Mouse (Mus musculus) left cerebral cortex, postnatal 14 days (tissue): ENCODE data around the gene Spryd3. TPM values are rescaled to one million over a fixed set of nuclear protein-coding genes. Genes with fewer than 3 reads are reported as not detected.

Source experiments
- DNase-seq, 2 experiments: peaks; one replicate each; pipeline ENCODE4 v3.0.0; 2021 to 2022; ENCODE audit warnings: low spot score in 2 of 2, mixed read lengths in 1 of 2
- intact Hi-C: fragments of 180-260 bp; cut with DNase I; formaldehyde crosslinking; loops from one replicate; pipeline ENCODE4 v1.15.1; 2025
- total RNA-seq, 2 experiments: library from RNA; stranded (reverse); gene quantifications; 2 replicates each; pipeline ENCODE4 v1.2.3; 2021

Spryd3 gene
- total RNA-seq, 2 experiments from 2014 or later: 143 to 152 TPM

DNA sequence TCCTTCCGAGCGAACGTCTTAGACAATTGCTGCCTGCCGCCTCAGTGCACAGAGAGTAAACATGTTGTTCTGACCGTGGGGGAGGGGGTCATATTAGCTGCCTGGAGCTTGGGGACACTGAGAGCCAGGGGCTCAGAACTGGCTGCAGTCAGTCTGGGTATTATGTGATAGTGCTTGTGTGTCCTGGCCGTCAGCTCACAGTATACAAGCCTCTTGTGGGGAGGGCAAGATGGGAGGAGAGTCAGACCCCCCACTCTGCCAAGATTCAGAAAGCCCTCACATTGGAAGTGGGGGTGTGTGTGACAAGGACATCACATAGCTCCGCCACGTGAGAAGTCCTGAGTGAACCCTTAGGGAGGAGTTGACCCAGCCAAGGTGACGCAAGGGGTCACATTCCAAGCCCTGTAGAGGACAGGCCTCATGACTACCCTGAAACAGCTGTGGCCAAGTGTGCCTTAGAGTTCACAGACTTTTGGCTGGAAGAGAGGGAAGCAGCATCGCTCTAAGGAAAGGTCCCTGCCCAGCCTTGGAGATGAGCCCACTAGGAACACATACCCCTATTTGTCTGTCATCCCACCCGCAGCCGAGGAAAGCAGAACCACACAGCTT, 32.0 kb downstream of the Spryd3 start:
- no peak for DNase-seq

GRCm38 (mm10) chr15:102103371-102103946, 32.6 kb downstream of the Spryd3 start:
- intact Hi-C loops: no loop called here
- no peak for DNase-seq

More for the DNA sequence above, 32.0 kb downstream of the Spryd3 start:
- intact Hi-C loops: no loop called here

- intact Hi-C loops: no loop called here
These were observed 33.4 kb downstream of the Spryd3 start for GRCm38 (mm10) chr15:102102548-102103121.

DNA sequence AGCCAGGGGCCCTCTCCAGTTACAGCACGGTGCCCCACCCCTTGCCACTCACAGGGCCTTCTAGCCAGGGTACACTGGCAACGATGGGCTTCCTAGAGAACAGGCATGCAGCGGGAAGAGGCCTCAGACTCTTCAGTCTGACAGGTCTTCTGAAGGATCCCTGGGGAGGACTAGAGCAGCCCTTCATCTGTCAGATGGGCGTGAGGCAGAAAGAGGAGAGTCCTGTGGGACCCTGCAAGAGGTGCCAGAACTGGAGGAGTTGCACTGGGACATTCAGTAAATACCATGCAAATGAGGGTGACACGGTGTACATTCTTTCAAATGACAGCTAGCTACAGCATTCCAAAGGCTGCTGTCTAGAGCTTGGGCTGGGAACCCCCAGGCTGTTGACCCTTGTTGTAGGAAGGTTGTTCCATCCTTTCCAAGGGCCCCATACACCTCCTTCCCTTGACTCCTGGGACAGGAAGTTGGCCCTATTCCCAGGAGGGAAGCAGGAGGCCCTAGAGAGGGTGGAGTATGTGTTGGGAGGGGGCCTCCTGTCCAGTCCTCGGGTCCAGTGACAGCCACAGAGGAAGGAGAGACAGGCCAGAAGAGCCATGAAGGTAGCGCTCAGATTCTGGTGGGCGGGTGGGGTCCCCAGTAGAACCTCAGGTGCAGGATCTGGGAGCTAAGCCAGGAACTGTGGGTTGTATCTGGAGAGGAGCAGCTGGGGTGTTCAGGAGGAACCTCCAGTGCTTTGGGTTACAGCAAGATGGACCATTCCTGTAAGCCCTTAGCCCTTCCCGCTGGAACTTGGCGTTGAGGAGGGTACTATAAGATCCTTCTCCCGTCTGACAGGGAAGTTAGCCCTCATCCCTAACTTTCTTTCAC, 34.1 kb downstream of the Spryd3 start:
- intact Hi-C loops: no loop called here
- DNase-seq: no peak

More at GRCm38 (mm10) chr15:102102548-102103121, 33.4 kb downstream of the Spryd3 start:
- no peak for DNase-seq

- intact Hi-C loops: no loop called here
- no peak for DNase-seq
These were observed 34.9 kb downstream of the Spryd3 start for GRCm38 (mm10) chr15:102100996-102101671.

DNA sequence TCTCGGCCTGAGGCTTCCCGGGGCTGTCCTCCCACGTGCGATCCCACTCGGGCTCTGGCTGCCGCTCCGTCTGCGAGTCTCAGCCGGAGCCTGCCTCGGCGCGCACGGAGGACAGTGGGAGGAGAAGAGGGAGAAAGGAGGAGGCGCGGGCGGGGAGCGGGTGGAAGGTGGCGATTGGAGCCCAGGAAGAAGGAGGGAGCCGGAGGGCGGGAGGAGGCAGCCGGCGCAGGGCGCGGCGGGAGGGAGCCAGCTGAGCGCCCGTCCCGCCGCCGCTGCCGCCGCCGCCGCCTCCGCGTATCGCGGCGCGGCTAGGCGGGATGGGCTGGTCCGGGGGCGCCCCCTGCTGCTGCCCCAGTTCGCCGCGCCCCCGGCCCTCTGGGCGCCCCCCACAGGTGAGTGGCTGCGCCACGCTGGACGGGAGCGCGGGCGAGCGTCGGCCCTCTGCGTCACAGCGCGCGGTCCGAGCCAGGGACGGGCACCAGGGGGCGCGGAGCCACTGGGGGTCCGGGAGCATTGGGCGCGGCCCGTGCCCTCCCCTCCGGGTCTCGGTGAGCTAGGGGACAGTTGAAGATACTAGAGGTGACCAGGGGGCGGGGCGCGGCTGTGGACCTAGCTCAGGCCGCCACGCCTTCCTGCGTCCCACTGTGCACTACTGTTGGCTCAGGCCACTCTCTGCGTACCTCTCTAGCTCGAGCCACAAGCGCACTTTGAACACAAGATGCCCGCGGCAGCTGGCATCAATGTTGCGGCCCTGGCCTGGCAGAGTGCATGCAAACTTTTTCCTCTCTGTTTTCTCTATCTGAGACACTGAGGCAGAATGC, 35.7 kb downstream of the Spryd3 start, which contains the start of gene Tns2:
TSS of gene Tns2 (plus strand) at position 253 of the 821 bp plus-strand sequence.
- intact Hi-C loops: no loop called here
- DNase-seq: peak in 1 of 2 experiments; percentile 72

DNA sequence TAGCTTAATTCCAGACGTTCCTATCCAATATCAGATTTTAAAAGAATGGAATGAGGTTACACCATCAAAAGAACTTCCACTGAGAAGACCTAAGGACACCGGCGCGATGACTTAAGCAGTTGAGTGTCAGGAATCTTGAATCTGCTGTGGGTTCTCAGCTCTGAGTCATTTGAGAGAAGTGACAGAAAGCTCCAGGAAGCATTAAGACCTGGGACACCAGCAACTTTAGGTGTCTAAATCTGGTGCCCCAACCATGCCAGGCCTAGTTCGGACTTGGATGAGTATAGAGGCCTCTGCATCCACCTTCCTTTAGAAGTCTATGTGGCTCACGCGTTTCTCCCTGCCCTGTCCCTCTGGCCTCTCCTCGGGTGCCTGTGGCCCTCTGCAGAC, 36.3 kb downstream of the Spryd3 start:
- no peak for DNase-seq
- intact Hi-C loops: no loop called here

DNA sequence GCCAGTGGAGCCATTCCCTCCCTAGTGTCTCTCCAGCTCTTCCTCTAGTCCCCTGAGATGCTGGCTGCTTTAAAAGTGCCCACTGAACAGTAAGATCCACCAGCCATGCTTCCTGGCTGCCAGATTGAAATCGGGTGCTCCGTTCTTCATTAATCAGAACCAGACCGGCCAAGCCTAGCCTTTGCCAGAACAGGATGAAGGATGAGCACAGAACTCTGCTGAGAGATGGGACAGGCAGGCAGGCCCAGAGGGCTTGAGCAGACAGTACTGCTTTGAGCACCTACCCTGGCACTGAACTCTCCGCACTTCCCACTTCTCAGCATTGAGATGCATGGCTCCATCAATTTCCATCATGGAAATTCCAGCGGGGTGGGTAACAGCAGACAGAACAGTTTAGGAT, 36.8 kb downstream of the Spryd3 start:
- intact Hi-C loops: no loop called here
- DNase-seq: no peak

DNA sequence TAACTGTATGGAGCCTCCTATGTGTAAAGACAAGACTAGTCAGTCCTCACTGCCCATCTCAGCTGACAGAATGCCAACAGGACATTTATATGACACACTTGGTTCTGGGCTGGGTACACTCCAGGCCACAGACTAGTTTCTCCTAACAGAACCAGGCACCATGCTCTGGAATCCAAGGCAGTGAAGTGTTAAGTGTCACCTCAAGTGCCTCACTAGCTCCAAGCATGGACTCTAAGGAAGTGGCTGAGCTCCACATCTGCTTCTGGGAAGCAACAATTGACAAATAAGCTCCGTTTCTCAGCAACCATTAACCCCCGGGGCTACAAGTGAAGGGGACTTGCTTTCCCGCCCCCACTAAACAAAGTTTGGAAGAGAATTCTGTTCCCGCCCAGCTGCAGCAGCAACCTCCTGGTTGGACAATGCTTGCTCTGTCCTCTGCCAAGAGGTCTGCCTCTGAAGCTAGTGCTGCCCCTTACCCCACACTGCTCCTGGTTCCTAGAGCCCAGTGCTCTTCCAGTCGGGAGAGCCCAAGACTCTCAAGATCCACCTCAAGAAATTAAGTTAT, 38.0 kb downstream of the Spryd3 start:
- DNase-seq: no peak
- intact Hi-C loops: no loop called here

DNA sequence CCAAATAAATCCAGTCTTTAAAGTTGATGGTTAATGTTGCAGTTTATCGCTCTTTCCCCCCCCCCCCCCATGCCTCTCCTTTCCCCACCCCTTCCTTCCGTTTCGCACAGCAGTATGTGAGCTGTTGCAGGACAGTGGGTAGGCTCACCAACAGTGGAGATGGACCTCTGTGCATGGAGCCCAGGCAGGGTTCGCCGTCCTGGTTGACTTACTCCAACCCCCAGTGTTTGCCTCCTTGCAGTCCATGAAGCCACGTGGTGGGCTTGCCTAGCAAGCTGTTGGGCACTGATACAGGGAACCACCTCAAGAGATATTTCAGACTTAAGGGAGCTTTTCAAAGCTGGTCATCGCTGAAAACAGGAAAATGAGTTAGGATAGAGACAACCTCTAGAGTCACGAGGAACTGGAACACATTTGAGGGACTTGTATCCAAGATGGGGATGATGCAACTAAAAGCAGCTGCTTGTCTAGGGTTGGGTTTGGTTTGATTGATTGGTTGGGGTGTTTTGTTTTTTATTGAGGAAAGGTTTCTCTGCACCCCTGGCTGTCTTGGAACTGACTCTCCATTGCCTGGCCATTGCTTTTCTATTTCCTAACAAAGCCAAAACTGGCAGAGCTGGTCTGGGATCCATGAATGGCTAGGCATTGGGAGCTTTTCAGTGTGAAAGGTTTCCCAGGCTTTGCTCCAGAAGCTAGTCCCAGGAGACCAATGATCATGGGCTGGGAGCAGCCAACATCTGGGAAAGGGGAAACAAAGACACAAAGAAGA, 38.7 kb downstream of the Spryd3 start:
- intact Hi-C loops: no loop called here
- no peak for DNase-seq

GRCm38 (mm10) chr15:102094988-102095387, 41.0 kb downstream of the Spryd3 start:
- intact Hi-C loops: no loop called here
- DNase-seq: no peak

DNA sequence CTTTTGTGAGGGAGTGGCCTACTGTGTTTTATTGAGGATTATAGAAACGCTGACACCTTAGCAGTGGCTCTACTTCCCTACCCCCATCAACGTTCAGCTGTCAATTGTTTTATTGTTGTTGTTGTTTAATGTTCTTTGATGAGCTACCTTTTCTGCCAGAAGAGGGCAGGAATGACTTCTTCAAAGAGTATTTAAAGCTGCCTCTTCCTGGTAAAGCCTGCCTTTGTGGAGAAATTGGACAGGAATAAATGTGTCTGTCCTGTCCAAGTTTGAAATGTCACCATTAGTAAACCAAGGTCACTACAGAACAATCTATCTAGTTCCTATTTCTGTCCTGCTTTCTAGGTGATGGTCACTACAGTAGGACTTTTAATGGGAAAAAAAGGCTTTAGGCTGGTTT, 41.9 kb downstream of the Spryd3 start:
- intact Hi-C loops: no loop called here

DNA sequence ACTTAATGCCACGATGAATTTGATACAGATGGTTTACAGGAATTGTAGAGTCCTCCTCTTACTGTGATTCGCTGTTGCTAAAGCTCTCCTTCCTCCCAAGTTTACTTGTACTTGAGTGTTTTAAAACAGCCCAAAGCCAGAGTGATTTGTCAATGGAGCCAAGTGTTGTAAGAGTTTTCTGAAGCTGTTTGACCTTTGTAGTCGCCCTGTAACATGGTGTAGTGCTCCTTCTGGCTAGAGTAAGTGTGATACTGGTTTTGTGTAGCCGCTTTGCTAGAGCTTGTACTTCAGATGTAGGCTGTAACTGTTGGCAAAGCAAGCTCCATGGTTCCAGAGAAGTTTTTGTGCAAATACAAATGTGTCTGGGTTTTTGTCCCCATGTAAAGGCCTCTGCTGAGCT, 43.8 kb downstream of the Spryd3 start:
- no peak for DNase-seq
- intact Hi-C loops: no loop called here

More for the DNA sequence above, 41.9 kb downstream of the Spryd3 start:
- no peak for DNase-seq

DNA sequence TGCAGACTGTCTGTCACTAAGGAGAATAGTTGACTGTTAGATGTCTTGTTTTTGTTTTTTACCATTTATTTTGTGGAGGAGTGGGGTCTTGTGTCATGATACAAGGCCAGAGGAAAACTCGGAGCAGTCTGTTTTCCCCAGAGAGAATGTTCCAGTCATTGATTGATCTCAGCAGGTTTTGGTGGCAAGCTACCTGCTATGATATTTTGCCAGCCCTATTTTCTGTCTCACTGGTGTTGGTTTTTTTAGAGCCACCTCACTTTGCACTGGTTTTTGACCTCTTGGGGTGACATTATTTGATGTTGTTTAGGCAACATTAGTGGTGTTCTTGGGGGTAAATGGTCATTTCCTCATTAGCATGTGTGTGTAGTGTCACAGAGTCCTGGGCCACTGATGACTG, 44.3 kb downstream of the Spryd3 start:
- no peak for DNase-seq
- intact Hi-C loops: no loop called here

DNA sequence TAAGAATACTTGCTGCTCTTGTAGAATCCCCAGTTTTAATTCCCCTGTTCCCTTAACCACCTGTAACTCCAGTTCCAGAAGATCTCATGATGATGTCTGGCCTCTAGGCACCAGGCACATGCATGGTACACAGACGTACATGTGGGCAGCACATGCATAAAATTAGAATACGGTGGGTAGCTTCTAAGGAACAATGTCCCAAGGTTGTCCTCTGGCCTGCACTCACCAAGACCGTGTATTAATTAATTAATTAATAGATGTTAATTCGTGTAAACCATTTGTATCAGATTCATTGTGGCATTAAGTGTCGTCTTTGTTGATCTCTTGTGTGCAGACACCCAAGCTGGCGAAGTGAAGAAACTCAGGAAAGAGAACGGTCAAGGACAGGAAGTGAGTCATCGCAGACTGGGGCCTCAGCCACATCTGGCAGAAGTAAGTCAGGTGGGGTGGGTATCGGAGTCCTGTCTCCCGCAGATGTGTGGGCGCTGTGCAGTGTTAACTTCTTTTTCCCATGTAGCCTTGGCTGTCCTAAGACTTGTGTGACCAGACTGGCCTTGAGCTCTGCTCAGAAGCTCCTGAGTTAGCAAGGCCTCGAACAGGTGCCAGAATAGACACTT, 44.9 kb downstream of the Spryd3 start:
- DNase-seq: no peak
- intact Hi-C loops: no loop called here

- intact Hi-C loops: no loop called here
- DNase-seq: no peak
These were observed 46.0 kb downstream of the Spryd3 start for GRCm38 (mm10) chr15:102089914-102090585.

- intact Hi-C loops: no loop called here
- DNase-seq: no peak
These were observed 53.0 kb downstream of the Spryd3 start for GRCm38 (mm10) chr15:102083028-102083427.
